Mouse (Mus musculus) liver, embryonic 11.5 days (tissue): ENCODE measurements around the gene Pik3r5. TPM values are rescaled to one million over a fixed set of nuclear protein-coding genes. Genes with fewer than 3 reads are reported as not detected.

ENCODE experiments used
- ATAC-seq: fragments of 200-750 bp; cut with Nextera tagmentation; replicated peaks from 2 replicates; pipeline ENCODE4 v1.8.0; 2017; ENCODE audit warnings: moderate number of reproducible peaks, mild to moderate bottlenecking, moderate TSS enrichment, moderate library complexity; ENCODE audit not compliant: low FRiP score
- DNase-seq: peaks from one replicate; pipeline ENCODE4 v3.0.0-alpha.2; 2017; ENCODE audit warnings: low spot score
- H3K27ac ChIP-seq: fragments of 300-500 bp; sonication (generic); 2 replicates; pipeline ENCODE4 v1.5.1; 2014; ENCODE audit warnings: mild to moderate bottlenecking, low read depth, low read length, control low read depth
- H3K27me3 ChIP-seq: fragments of 300-500 bp; sonication (generic); replicated peaks from 2 replicates; pipeline ENCODE4 v1.6.1; 2014; ENCODE audit warnings: low read length, mixed read lengths; ENCODE audit not compliant: control insufficient read depth, insufficient read depth
- H3K36me3 ChIP-seq: fragments of 300-500 bp; sonication (generic); 2 replicates; pipeline ENCODE4 v1.6.1; 2014; ENCODE audit warnings: mild to moderate bottlenecking, low read length, moderate library complexity, mixed read lengths; ENCODE audit not compliant: control insufficient read depth, insufficient read depth
- H3K4me1 ChIP-seq: fragments of 300-500 bp; sonication (generic); replicated peaks from 2 replicates; pipeline ENCODE4 v1.6.1; 2014; ENCODE audit warnings: low read length, mixed read lengths; ENCODE audit not compliant: control insufficient read depth, insufficient read depth
- H3K4me2 ChIP-seq: fragments of 300-500 bp; sonication (generic); 2 replicates; pipeline ENCODE4 v1.6.1; 2014; ENCODE audit warnings: mild to moderate bottlenecking, control low read depth, moderate library complexity
- H3K4me3 ChIP-seq: fragments of 300-500 bp; sonication (generic); 2 replicates; pipeline ENCODE4 v1.5.1; 2014; ENCODE audit warnings: low read depth, low read length, control low read depth
- H3K9ac ChIP-seq: fragments of 300-500 bp; sonication (generic); 2 replicates; pipeline ENCODE4 v1.6.1; 2014; ENCODE audit warnings: low read depth, low read length, control low read depth
- H3K9me3 ChIP-seq: fragments of 300-500 bp; sonication (generic); 2 replicates; pipeline ENCODE4 v1.6.1; 2016; ENCODE audit warnings: low read length, inconsistent platforms, mixed read lengths; ENCODE audit not compliant: control insufficient read depth
- WGBS: fragments of 180-500 bp; shearing (Covaris S2); extraction: QIAGEN DNeasy Blood & Tissue Kit; methylation state at CpG from one replicate; pipeline ENCODE4 v1.1.7; 2014; 5-methylcytosine and 5-hydroxymethylcytosine counted together
- polyA plus RNA-seq: library from polyadenylated mRNA; unstranded; fragments of >200 nt; fragmentation: Nextera tagmentation; extraction: Ambion mirVana; gene quantifications from 2 replicates; pipeline ENCODE4 v1.2.1, GENCODE M21; 2014

Gene Pik3r5
- polyA plus RNA-seq = 0.56 and 0.84 TPM in 2 replicates

DNA sequence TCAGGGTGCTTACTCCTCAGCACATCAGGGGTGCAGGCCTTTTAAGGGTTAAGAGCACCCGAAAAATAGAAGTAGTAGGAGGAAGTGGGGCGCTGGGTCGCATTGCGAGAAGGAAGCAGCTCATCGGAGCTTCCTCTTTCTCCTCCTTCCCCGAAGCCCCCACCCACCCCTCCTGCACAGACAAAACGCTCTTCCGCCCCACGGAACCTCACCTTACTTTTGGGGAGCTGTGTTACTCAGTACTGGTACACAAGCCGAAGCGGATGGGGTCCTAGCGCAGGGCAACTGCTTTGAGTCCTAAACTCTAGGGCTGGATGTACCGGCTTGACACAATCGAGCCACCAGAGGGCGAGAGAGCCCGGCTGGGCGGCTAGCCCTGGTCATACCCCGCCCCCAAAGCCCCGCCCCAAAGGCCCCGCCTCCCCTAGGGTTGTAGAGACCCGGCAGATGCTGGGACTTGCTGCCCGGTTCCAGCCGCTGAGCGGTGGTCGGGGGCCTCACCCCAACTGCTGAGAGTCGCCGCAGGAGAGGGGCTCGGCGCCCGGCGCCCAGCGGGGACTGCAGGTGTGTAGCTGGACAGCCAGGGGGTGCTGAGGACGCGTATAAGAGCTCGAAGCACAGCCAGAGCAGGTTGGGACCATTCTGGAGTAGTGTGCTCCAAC lies at the start of gene Pik3r5:
Gene Pik3r5 (plus strand): TSS at position 423 of the 662 bp plus-strand sequence.
- H3K27me3 ChIP-seq = peaks cover 17% of the 10 kb centered on the region
- H3K27ac ChIP-seq = no peak within 1 kb of the TSS
- 4% methylated on average over 35 of the region's 35 CpGs for WGBS
- no peaks in the 10 kb centered on the region for H3K9me3 ChIP-seq
- H3K4me2 ChIP-seq = peak within 1 kb of the TSS; percentile 65
- no peaks in the 10 kb centered on the region; the same call in 1 of the 2 replicates for H3K4me1 ChIP-seq
- ATAC-seq = peak; percentile 85
- DNase-seq = peak; percentile 80
- no peaks in the 10 kb centered on the region for H3K36me3 ChIP-seq
- no peak within 1 kb of the TSS for H3K9ac ChIP-seq
- H3K4me3 ChIP-seq = peak within 1 kb of the TSS; percentile 44

GRCm38 (mm10) chr11:68383519-68383918 lies 48.4 kb upstream of the Pik3r5 start:
- Histone ChIP-seq H3K9ac (no peak overlapping the region), H3K27me3 (peaks cover 89% of the 10 kb centered on the region), H3K27ac (no peak overlapping the region), H3K4me1 (peaks cover 14% of the 10 kb centered on the region; the same call in 1 of the 2 replicates), H3K9me3 (no peaks in the 10 kb centered on the region), H3K4me2 (no peak overlapping the region), H3K4me3 (no peak overlapping the region), H3K36me3 (no peaks in the 10 kb centered on the region)
- ATAC-seq (no peak), DNase-seq (no peak)
- 6% methylated on average over 10 of the region's 10 CpGs for WGBS

DNA sequence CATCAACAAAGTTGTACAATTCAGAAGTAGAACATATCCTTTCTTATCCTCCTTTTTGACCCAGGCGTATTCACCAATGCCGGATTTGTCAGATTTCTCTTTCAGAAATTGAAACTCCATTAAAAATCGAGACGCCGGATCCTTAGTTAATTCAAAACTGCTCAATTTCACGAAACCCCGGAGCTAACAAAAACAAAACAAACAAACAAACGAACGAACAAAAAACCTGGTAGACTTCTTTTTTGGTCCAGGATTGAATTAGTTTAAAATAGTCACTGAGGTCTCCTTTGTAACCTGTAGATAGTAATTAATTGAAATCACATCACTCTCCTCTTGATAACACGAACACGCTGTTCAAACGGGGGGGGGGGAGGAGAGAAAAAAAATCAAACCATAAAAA lies 47.8 kb upstream of the Pik3r5 start:
- H3K9ac ChIP-seq = no peak overlapping the region
- H3K27ac ChIP-seq = no peak overlapping the region
- no peaks in the 10 kb centered on the region for H3K9me3 ChIP-seq
- no peak overlapping the region for H3K4me3 ChIP-seq
- H3K4me1 ChIP-seq = peaks cover 14% of the 10 kb centered on the region; the same call in 1 of the 2 replicates
- no peak overlapping the region for H3K4me2 ChIP-seq
- H3K36me3 ChIP-seq = no peaks in the 10 kb centered on the region
- DNase-seq (no peak), ATAC-seq (no peak)
- 11% methylated on average over 12 of the region's 12 CpGs for WGBS
- H3K27me3 ChIP-seq = peaks cover 90% of the 10 kb centered on the region

- DNase-seq (no peak), ATAC-seq (no peak)
- H3K4me1 ChIP-seq = peaks cover 14% of the 10 kb centered on the region; the same call in 1 of the 2 replicates
- WGBS = 4% methylated on average over 27 of the region's 27 CpGs
- H3K27ac ChIP-seq = no peak overlapping the region
- H3K9me3 ChIP-seq = no peaks in the 10 kb centered on the region
- H3K27me3 ChIP-seq = peaks cover 91% of the 10 kb centered on the region
- H3K36me3 ChIP-seq = no peaks in the 10 kb centered on the region
- no peak overlapping the region for H3K9ac ChIP-seq
- H3K4me2 ChIP-seq = peak overlapping the region; percentile 77
- peak overlapping the region; percentile 61 for H3K4me3 ChIP-seq
Observed at GRCm38 (mm10) chr11:68384592-68385020, 47.3 kb upstream of the Pik3r5 start.

- Histone ChIP-seq H3K9ac (no peak overlapping the region), H3K4me3 (peak overlapping the region; percentile 61), H3K9me3 (no peaks in the 10 kb centered on the region), H3K27me3 (peaks cover 96% of the 10 kb centered on the region), H3K36me3 (no peaks in the 10 kb centered on the region), H3K27ac (no peak overlapping the region), H3K4me2 (peak overlapping the region; percentile 77), H3K4me1 (peaks cover 14% of the 10 kb centered on the region; the same call in 1 of the 2 replicates)
- ATAC-seq (no peak), DNase-seq (no peak)
- 2% methylated on average over 94 of the region's 94 CpGs for WGBS
Observed at GRCm38 (mm10) chr11:68385021-68385821, 46.7 kb upstream of the Pik3r5 start.

DNA sequence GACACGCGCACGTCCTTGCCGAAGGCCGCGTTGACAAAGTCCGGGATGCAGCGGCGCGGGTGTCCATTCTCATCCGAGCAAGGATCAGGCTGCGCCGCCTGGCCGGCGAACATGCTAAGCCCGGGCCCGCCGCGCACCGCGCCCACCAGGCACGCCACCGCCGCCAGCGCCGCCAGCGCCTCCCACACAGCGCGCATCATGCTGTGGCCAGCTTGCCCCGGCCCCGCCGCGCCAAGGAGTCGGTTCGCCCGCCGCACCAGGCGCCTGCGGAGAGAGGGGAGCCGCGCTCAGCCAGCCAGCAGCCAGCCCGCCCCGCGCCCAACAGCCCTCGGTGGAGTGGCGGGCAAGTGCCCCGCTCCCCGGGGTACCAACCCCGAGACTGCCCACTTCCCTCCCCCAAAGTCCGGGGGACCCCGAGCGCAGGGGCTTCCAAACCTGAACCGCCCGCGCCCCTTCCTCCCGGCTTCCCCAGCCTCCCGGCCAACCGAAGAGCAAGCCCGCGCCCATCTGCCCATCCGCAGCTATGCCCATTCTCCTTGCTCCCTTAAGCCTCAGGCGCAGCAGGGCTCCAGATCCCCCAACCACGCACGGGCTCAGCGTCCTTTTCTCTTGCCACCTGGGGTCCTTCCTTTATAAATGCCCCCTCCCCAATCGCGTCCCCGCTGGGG lies 45.9 kb upstream of the Pik3r5 start:
- H3K36me3 ChIP-seq = no peaks in the 10 kb centered on the region
- H3K9ac ChIP-seq = no peak overlapping the region
- peak overlapping the region; percentile 61 for H3K4me3 ChIP-seq
- no peak overlapping the region for H3K27ac ChIP-seq
- H3K4me1 ChIP-seq = peaks cover 14% of the 10 kb centered on the region; the same call in 1 of the 2 replicates
- ATAC-seq (no peak; the same call in 1 of the 2 replicates), DNase-seq (peak; percentile 41)
- no peaks in the 10 kb centered on the region for H3K9me3 ChIP-seq
- WGBS = under 1% methylated on average over 64 of the region's 68 CpGs
- H3K4me2 ChIP-seq = peak overlapping the region; percentile 77
- peaks cover 98% of the 10 kb centered on the region for H3K27me3 ChIP-seq

DNA sequence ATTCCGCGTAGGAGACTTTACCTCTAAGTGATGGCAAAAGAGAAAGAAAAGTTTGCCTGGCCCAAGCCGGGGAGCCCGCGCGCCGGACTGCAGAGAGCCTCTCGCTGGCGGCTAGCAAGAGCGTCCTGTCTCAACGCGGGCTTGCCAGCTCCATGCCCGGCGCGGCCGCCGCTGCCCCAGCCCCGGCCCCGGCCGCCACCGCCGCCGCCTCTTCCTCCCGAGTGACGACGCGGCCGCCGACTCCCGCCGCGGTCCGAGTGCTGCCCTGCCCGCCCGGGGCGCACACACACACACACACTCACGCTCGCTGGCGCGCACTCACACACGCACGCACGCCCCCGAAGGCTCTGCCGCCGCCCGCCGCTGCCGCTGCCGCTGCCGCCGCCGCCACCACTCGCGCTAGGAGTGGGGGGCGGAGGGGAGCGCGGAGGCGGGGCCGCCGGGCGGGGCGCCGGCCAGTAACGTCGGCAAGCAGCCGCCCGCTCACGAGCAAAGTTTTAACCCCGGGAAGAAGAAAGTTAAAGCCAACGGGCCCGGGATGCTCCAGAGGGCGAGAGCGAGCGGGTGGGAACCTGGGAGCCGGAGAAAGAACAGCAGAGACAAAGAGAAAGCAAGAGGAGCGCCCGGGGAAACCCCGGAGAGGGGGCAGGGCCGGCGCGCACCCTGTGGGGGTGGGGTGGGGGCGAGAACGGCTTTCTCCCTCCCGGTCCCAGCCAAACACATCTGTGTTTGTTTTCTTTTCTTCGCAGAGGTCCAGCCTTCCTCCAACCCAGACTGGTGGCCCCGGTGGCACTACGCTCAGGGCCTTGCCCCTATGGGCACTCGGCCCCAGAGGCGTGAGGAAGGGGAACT lies 45.1 kb upstream of the Pik3r5 start:
- H3K9me3 ChIP-seq = no peaks in the 10 kb centered on the region
- no peak for ATAC-seq
- peak overlapping the region; percentile 77 for H3K4me2 ChIP-seq
- WGBS = 1% methylated on average over 89 of the region's 90 CpGs
- H3K9ac ChIP-seq = 0 out of 2 replicates have a peak overlapping the region, but pooled peaks have one; percentile 20
- DNase-seq = peak; percentile 59
- H3K4me1 ChIP-seq = peaks cover 14% of the 10 kb centered on the region; the same call in 1 of the 2 replicates
- no peak overlapping the region for H3K27ac ChIP-seq
- no peaks in the 10 kb centered on the region for H3K36me3 ChIP-seq
- peak overlapping the region; percentile 61 for H3K4me3 ChIP-seq
- H3K27me3 ChIP-seq = peaks cover 99% of the 10 kb centered on the region

DNA sequence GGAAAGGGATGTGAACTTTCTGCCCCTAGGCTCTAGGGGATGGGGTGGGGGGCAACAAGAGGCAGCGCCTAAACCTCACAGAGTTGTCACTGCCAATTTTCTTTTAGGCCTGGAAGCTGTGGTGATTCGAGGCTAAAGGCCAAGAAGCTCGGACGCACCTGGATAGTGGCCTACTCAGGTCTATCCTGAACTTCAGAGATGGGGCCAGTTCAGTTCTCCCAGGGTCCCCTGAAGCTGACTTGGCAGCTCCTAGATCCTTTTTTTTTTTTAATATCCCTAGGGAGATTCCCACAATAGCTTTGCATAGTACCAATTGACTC lies 44.5 kb upstream of the Pik3r5 start:
- H3K4me2 ChIP-seq = peak overlapping the region; percentile 77
- no peak for ATAC-seq
- H3K4me3 ChIP-seq = peak overlapping the region; percentile 61
- H3K27me3 ChIP-seq = peaks cover 99% of the 10 kb centered on the region
- no peaks in the 10 kb centered on the region for H3K36me3 ChIP-seq
- H3K9me3 ChIP-seq = no peaks in the 10 kb centered on the region
- peaks cover 14% of the 10 kb centered on the region; the same call in 1 of the 2 replicates for H3K4me1 ChIP-seq
- H3K9ac ChIP-seq = no peak overlapping the region
- H3K27ac ChIP-seq = no peak overlapping the region
- WGBS = 17% methylated on average over 4 of the region's 4 CpGs
- DNase-seq = no peak
